Mouse (Mus musculus): ENCODE measurements around the gene Irf2bp2.

GRCm38 (mm10) chr8:126622111-126622795, 28.5 kb upstream of the Irf2bp2 start:
- TF ChIP-seq POLR2A (IDR thresholded peaks at IDR 0.05; ENCODE audit: insufficient read depth, low read depth, low read length) = no peak
- no peak for TF ChIP-seq CTCF (IDR thresholded peaks at IDR 0.05; ENCODE audit: insufficient read depth, low read depth, low read length)

Data from olfactory bulb, adult 2 months (tissue).